Mouse (Mus musculus) mouse embryonic stem cell (cell line): ENCODE results near the gene Ccdc85c.

Experiments used
- in situ Hi-C, 2 experiments: fragments of 300-500 bp; cut with MboI; formaldehyde crosslinking; loops; 1 replicate in 1 of 2; 3 replicates in 1 of 2; pipeline ENCODE4 v1.14.3; 2019 to 2020; ENCODE audit warnings: low sequenced_read_pairs in 2 of 2, low pct_unique_long_range_greater_than_20kb in 1 of 2, mixed read lengths in 1 of 2; ENCODE audit not compliant: unreplicated experiment in 1 of 2

Ccdc85c gene

GRCm38 (mm10) chr12:108303778-108304365 lies 28.6 kb upstream of the Ccdc85c start:
- in situ Hi-C loops, result no loop called here

DNA sequence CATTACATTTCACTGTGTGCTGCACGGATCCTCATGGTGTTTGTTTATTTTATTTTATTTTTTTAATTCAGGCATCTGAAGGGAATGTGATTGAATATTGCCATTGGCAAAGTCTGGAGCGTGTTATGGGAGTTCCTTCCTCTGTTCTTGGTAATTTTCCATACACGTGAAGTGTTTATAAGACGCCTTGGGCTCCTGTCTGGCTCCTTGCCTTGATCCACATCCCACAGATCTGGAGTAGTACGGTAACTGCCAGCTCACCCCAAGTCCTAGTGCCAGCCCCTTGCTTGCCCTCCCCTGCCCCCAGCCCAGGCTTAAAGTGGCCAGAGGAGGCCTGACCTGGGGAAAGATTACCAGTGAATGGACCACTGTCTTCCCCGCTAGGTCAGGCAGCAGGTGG lies 25.8 kb upstream of the Ccdc85c start:
- in situ Hi-C loops, result no loop called here

DNA sequence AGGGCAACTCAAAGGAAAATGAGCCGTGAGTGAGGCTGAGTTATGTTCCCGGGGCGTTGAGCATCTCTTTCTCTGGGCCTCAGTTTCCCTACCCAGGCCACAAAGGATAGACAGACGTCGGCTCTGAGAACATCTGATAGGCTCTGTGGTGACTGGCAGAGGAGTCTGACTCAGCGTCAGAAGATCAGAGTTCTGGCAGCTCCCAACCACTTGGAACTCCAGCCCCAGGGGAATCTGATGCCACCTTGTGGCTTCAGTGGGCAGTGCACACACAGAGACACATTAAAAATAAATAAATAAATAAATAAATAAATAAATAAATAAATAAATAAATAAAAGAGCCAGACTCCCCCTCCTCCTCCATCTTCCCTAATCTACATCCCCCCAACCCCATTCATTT lies 21.8 kb upstream of the Ccdc85c start:
- in situ Hi-C loops, result loop anchor here (5.0 to 10.0 kb wide), 3 partner anchors 80 to 102 kb away; no protein-coding TSS in a partner anchor

DNA sequence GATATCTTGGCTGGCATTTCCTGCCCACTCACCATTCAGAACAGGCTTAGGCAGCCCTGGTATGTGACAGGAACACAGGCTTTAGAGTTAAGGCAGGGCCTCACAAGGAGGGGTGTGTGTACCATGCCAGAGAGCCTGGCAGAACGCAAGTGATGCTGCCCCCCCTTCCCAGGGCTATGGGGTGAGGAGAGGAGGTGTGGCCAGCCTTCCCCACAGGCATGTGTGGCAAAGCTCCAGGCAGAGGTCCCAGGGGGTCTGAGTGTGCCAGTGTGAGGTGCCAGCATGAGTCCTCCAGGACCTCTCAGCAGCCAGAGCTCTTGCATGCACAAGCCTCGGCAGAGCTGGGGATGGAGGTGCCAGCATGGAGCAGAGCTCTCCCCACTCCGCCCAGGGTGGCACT lies 19.4 kb upstream of the Ccdc85c start:
- in situ Hi-C loops, result loop anchor here (5.0 to 10.0 kb wide), 3 partner anchors 77 to 100 kb away; no protein-coding TSS in a partner anchor

DNA sequence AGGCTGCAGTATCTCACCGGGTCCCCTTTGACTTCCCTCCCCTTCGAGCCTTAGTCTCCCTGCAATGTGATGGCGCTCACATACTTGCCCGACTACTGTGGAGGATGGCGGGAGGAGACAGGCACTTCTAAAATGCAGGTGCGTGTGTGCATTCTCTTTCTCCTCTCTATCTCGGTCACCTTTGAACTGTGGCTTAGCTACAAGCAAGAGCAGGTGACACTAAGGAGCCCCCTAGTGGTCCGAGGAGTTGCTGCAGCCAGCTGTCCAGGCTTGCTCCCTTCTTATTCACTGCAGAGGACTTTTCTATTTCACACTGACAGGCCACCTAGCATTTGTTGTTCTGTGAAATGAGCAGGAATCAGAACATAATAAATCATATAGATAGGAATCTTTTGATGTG lies 17.7 kb upstream of the Ccdc85c start:
- in situ Hi-C loops, result loop anchor here (10.0 kb wide), 2 partner anchors 88 to 98 kb away; no protein-coding TSS in a partner anchor

- in situ Hi-C loops, result loop anchor here (10.0 kb wide), 2 partner anchors 88 to 98 kb away; no protein-coding TSS in a partner anchor
These were observed 17.2 kb upstream of the Ccdc85c start for GRCm38 (mm10) chr12:108292419-108292818.

GRCm38 (mm10) chr12:108288127-108288880 lies 13.1 kb upstream of the Ccdc85c start:
- in situ Hi-C loops, result no loop called here

DNA sequence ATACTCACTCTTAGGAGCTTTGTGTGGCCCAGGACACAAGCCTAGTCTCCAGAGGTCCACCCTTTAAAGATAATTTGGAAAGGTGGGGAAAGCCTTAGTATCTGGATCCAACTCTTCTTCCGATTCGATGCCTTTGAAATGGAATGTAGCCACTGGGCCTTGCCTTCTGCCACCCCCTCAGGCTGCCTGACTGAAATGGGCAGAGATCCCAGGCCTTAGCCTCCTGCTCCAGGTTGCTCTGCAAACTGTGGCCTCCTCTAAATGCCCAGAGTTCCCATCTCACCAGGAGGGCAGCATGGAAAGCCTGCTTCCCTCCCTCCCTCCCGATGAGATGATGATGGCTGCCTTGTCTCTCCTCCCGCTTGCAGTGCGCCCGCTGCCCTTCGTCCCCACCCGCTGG lies 11.8 kb upstream of the Ccdc85c start:
- in situ Hi-C loops, result no loop called here

DNA sequence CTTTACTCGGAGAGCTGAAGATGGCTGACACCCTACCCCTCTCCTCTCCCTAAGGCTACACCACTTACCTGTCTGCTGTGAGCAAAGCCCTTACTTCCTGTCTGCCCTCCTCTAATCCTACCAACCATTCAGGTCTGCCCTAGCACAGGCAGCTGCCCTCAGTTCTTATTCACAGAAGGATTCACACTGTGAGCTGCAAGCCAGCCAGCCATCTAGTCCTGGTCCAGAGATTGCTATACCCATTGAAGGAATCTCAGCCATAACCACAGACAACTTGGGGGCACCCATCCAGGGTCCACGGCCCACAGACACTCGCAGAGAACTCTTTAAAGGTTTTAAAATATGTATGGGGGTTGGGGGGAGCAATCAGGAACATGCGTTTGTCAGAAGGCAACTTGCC lies 11.2 kb upstream of the Ccdc85c start:
- in situ Hi-C loops, result no loop called here

- in situ Hi-C loops, result no loop called here
These were observed 10.2 kb upstream of the Ccdc85c start for GRCm38 (mm10) chr12:108285225-108286011.

GRCm38 (mm10) chr12:108284455-108285224 lies 9.4 kb upstream of the Ccdc85c start:
- in situ Hi-C loops, result no loop called here

GRCm38 (mm10) chr12:108278221-108278918 lies 3.1 kb upstream of the Ccdc85c start:
- in situ Hi-C loops, result no loop called here

GRCm38 (mm10) chr12:108277341-108277841 lies 2.2 kb upstream of the Ccdc85c start:
- in situ Hi-C loops, result no loop called here

DNA sequence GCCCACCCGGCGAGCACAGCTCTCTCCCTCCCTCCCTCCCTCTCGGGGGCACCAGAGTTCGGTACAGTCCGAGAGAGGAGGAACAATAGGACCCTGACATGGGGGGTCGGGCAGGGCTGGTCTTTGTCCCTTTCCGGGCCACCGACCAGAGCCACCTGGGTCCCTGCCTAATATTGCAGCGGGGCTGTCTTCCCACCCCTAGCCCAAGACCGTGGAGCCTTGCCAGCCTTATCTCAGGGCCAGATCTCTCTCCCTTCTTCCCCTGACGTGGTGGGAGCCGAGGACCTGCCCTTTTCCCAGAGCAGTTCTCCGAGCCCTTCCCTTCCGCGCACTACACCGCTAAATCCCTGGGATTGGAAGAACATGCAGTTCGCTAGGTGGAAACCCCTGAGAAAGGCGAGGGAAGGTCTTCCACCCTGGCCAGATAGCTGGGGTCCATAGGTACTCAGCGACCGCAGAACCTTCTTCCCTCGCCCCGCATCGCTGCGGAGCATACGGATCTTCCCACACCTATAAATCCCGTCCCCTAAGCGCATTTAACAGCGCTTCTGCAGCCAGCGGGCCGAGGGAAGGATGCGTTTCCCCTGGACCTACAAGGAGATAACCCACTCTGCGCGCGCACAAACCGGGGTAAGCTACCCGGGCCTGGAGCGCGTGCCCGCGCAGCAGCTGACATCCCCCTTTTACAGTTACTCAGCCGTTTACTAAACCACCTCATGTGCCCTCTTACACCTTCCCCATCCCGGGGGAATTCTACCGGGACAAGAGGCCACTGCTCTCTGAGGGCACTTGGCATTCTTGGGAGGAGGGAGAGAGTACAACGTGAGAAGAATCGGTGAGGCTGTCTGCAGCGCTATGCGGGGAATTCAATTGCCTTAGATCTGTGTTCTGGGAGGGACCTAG lies 946 bp upstream of the Ccdc85c start:
- in situ Hi-C loops, result no loop called here

DNA sequence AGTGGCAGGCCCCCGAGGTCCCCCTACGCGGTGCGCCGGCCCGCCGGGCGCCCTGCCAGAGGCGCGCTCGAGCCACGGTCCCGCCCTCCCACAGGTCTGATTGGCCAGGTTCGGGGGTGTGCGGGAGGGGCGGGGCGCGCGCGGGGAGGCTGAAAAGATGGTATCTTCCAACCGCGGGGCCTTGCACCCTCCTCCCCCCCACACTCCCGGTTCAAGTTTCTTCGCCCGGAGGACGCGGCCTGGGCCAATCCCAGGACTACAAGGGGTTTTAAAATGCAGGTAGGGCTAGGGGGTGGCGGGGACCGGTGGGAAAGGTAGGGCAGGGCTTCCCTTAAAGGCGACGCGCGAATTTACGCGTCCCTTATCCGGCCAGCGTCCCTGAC lies 274 bp upstream of the Ccdc85c start:
- in situ Hi-C loops, result no loop called here

DNA sequence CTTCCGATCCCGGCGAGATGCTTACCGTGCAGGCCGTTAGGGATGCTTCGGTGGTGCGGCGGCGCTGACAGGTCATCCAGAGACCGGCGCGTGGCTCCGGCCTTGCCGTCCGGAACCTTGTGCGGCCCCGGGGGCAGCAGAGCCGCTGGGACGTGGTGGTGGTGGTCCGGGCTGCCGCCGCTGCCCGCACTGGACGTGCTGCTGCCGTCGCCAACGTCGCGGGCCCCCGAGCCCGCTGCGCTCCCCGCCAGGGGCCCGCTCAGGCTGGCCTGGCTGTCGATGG lies 971 bp downstream of the Ccdc85c start:
- in situ Hi-C loops, result no loop called here
